Mouse (Mus musculus) C2C12 (cell line): ENCODE measurements around the gene Mitd1.

ENCODE experiments used
- CTCF ChIP-seq: IDR thresholded peaks from one replicate; pipeline ENCODE4 v1.5.1; 2011; ENCODE audit not compliant: control insufficient read depth, insufficient read depth, insufficient read length
- FOSL1 ChIP-seq: IDR thresholded peaks from one replicate; pipeline ENCODE4 v1.8.0; 2011; ENCODE audit warnings: mild to moderate bottlenecking, low read length; ENCODE audit not compliant: poor library complexity, insufficient read depth, severe bottlenecking

- no peak for TF ChIP-seq CTCF
- no peak for TF ChIP-seq FOSL1
Measured at GRCm38 (mm10) chr1:37850696-37851095, 39.5 kb downstream of the Mitd1 start.
